Mouse (Mus musculus) lung, postnatal 36 days (tissue): ENCODE results near the gene Trpc4ap.
A peak's percentile ranks its signal among the peaks of the same experiment; 100 is the strongest.
"Not testable (repeated sequence)": the region's sequence is repeated elsewhere in the genome, so short reads cannot be mapped to it uniquely, and the experiment has no call there.

Experiments
- DNase-seq: peaks from one replicate; pipeline ENCODE4 v3.0.0; 2022; ENCODE audit warnings: mixed read lengths

Gene Trpc4ap

GRCm38 (mm10) chr2:155606360-155606759 is 85.8 kb downstream of the Trpc4ap start:
- no peak for DNase-seq

- not testable (repeated sequence) for DNase-seq
These were observed 87.0 kb downstream of the Trpc4ap start for GRCm38 (mm10) chr2:155605236-155605589.

DNA sequence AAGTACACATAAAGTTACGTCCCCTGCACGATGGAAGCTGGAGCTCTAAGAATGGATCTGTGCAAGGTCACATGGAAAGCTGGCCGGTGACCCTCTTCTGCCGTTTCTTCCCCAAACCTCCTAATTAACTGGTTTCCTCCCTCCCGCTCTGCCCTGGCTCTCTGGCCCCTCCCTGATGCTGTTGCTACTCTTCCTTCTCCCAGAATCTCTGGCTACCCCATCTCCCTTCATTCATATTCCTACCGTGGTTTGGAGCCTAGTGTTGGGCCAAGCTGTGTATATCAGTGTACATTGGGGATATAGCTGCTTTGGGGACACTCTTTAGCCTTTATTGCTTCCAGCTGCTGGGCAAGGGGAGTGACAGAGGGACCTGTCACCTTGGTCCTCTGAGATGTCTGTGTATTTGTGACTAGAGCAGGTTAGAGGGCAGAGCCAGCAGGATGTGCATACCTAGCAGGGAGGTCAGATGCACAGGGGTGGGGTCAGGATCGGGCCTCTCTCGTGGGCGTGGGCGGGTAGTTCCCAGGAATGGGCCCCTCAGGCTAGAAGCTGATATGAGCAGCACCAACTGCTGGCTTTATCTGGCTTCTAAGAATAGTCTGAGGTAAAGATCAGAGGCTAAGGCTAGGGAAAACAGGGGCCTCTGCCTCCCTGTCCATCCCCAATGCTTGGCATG is 87.5 kb downstream of the Trpc4ap start:
- DNase-seq: no peak

DNA sequence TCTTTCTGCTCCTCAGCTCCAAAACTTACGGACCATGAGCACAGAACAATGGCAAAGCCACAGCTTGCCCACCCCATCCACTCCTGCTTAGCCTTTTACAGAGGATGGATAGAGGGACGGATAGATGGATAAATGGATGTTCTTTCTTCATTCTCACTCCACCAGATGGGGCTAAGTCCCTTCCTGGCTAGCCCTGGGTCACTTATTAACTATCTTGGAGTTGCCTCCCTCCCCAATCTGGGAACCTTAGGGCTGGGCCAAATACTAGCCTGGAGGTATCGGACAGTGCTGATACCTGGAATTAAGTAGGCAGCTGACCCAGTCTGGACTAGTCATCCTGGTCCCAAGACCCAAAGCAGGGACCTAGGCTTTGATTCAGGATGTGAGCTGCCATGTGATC is 88.5 kb downstream of the Trpc4ap start:
- DNase-seq: no peak

GRCm38 (mm10) chr2:155595516-155595915 is 96.7 kb downstream of the Trpc4ap start:
- peak; percentile 62 for DNase-seq

GRCm38 (mm10) chr2:155592854-155593283 is 99.3 kb downstream of the Trpc4ap start:
- DNase-seq: no peak

GRCm38 (mm10) chr2:155592137-155592853 is 99.9 kb downstream of the Trpc4ap start, which contains the start of gene Gss:
TSS of gene Gss (minus strand) at chr2:155592810.
- DNase-seq: peak; percentile 99

DNA sequence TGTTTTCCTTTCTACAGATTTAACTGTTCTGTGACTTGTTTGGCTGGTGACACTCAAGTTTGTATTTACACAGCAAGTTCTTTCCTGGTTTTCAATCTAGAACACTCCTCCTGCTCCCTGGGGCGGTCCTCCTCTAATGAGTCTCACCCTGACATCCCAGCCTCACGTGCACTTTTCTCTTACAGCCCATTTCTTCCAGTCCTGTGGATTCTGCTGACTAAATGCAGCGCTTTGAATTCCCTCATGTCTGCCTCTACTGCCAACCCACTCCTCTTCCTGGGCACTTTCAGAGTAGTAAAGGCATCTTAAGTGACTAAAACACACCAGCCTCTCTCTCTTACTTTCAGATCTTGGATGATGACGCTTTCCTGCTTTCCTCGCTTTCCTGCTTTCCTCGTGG is 100.5 kb downstream of the Trpc4ap start:
- DNase-seq: peak; percentile 17

DNA sequence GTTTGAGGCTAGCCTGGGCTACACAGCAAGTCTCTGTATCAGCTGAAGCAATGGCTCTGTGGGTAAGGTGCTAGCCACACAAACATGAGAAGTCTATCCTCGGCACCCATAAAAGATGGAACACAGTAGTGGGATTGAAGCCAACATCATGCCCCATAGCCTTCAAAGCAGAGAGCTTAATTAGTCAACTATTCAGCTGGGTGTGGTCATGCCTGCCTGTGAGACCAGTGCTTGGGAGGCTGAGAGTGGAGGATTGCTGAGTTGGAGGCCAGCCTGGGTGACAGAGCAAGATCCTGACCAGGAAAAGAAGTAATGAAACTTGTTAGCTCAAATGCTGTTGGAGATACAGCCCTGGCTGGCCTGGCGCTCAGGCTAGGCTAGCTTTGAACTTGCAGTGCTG is 101.3 kb downstream of the Trpc4ap start:
- DNase-seq: no peak

- no peak for DNase-seq
These were observed 102.7 kb downstream of the Trpc4ap start for GRCm38 (mm10) chr2:155589521-155589920.

DNA sequence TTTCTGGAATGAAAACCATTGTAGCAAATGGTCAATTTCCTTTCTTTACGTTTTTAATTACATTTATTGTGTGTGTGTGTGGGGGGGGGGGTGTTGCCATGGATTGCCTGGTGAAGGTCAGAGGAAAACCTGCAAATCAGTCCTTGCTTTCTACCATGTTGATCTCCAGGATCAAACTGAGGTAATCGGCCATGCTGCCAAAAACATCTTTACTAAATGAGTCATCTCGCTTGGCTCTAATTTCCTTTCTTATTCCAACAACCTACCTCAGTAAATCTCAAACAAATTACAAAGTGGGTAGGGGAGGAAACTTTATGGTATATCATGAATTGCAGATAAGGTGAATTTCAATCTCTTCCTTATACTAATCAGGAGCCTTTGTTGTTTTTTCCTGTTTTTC is 104.0 kb downstream of the Trpc4ap start:
- DNase-seq: peak; percentile 14

- DNase-seq: peak; percentile 60
These were observed 106.7 kb downstream of the Trpc4ap start for GRCm38 (mm10) chr2:155585486-155585885.

- DNase-seq: no peak
These were observed 107.1 kb downstream of the Trpc4ap start for GRCm38 (mm10) chr2:155585082-155585481.
